Mouse (Mus musculus) embryonic facial prominence, embryonic 15.5 days (tissue): Measurements from ENCODE around the gene Slc25a43. TPM values are rescaled to one million over a fixed set of nuclear protein-coding genes. Genes with fewer than 3 reads are reported as not detected.

Experiments
- ATAC-seq: fragments of 200-750 bp; cut with Nextera tagmentation; 2 replicates; pipeline ENCODE4 v1.8.0; 2017; ENCODE audit warnings: low read depth, moderate TSS enrichment; ENCODE audit not compliant: insufficient number of reproducible peaks, low FRiP score, low TSS enrichment
- H3K27ac ChIP-seq: fragments of 300-500 bp; sonication (generic); replicated peaks from 2 replicates; pipeline ENCODE4 v1.5.1; 2015; ENCODE audit warnings: mild to moderate bottlenecking, inconsistent platforms
- H3K27me3 ChIP-seq: fragments of 300-500 bp; sonication (generic); 2 replicates; pipeline ENCODE4 v1.6.1; 2015; ENCODE audit warnings: inconsistent platforms
- H3K36me3 ChIP-seq: fragments of 300-500 bp; sonication (generic); 2 replicates; pipeline ENCODE4 v1.6.1; 2015; ENCODE audit warnings: mild to moderate bottlenecking, inconsistent platforms
- H3K4me1 ChIP-seq: fragments of 300-500 bp; sonication (generic); 2 replicates; pipeline ENCODE4 v1.6.1; 2015; ENCODE audit warnings: inconsistent platforms
- H3K4me2 ChIP-seq: fragments of 300-500 bp; sonication (generic); replicated peaks from 2 replicates; pipeline ENCODE4 v1.6.1; 2015; ENCODE audit warnings: mild to moderate bottlenecking, inconsistent platforms
- H3K4me3 ChIP-seq: fragments of 300-500 bp; sonication (generic); replicated peaks from 2 replicates; pipeline ENCODE4 v1.5.1; 2015; ENCODE audit warnings: mild to moderate bottlenecking, inconsistent platforms
- H3K9ac ChIP-seq: fragments of 300-500 bp; sonication (generic); 2 replicates; pipeline ENCODE4 v1.6.1; 2015; ENCODE audit warnings: inconsistent platforms
- H3K9me3 ChIP-seq: fragments of 300-500 bp; sonication (generic); replicated peaks from 2 replicates; pipeline ENCODE4 v1.6.1; 2016; ENCODE audit warnings: inconsistent platforms
- WGBS: fragments of 180-500 bp; shearing (Covaris S2); methylation state at CpG from one replicate; pipeline ENCODE4 v1.1.7; 2015; 5-methylcytosine and 5-hydroxymethylcytosine counted together
- polyA plus RNA-seq: library from polyadenylated mRNA; unstranded; fragments of >200 nt; fragmentation: Nextera tagmentation; extraction: Ambion mirVana; gene quantifications from 2 replicates; pipeline ENCODE4 v1.2.1, GENCODE M21; 2015

The Slc25a43 gene
- 2.0 and 3.1 TPM in 2 replicates for polyA plus RNA-seq

DNA sequence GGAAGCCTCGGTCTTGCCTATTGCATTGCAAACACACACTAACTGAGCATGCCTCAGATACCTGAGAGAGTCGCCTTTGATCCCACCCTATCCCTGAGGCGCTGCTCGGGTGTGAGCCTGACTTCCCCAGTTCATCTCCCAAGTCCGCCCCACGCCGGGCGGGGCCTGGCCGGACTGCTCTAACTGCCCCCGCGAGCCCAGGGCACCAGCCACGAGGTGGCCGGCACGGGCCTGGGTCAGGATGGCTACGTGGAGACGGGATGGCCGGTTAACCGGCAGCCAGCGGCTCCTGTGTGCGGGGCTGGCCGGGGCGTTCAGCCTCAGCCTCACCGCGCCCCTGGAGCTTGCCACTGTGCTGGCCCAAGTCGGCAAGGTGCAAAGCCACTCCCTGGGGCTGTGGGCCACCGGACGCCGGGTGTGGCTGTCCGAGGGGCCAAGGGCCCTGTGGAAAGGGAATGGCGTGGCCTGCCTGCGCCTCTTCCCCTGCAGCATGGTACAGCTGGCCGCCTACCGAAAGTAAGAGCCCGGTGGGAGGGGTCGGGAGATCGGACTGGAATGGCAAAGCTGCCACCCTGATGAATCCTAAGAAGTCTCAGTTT is at the start of gene Slc25a43:
Gene Slc25a43 (plus strand): TSS at position 157 of the 599 bp plus-strand sequence.
- H3K36me3 ChIP-seq = no peaks in the 10 kb centered on the region
- no peaks in the 10 kb centered on the region for H3K9me3 ChIP-seq
- no peak within 1 kb of the TSS for H3K27ac ChIP-seq
- H3K4me1 ChIP-seq = no peaks in the 10 kb centered on the region
- H3K27me3 ChIP-seq = no peaks in the 10 kb centered on the region
- peak within 1 kb of the TSS; percentile 68 for H3K4me2 ChIP-seq
- WGBS = 25% methylated on average over 35 of the region's 36 CpGs
- H3K9ac ChIP-seq = no peak within 1 kb of the TSS
- ATAC-seq = no peak; the same call in 1 of the 2 replicates
- H3K4me3 ChIP-seq = peak within 1 kb of the TSS; percentile 44

DNA sequence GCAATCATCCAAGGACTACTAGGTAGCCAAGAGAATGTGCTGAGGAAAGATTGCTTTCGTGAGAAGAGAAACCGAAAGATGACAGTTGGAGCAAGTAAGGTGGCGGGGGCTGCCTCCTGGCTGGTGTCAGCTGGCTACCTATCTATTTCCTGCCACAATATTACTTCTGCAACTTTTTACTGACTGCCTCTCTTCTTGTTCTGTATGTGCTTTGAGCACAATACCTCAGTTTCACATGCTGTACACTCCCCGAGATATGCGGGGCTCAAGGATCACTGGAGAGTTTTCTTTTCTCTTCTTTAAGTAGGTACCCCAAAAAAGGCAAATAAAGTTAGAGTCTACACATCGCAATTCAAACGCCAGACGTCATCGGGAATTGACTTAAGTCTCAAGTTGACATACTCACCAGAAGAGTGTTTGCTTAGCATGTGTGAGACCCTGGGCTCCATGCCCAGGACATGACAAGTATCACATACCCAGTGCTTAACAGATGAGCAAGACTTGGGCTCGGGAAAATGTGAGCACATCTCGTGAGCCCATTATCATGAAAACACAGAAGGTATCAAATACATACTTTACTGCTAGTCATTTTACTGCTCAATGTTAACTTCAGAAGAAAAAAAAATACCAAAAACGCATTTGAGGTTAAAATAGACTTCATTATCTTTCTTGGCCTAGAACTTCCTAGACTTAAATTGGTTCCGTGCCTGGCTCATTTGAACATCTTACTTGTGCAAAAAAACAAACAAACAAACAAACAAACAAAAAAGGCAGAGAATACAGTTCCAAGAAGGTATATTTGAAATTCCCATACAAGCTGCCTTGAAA is 3.1 kb upstream of the Slc25a43 start:
- Histone ChIP-seq H3K4me3 (no peak overlapping the region), H3K27ac (no peak overlapping the region), H3K27me3 (no peaks in the 10 kb centered on the region), H3K4me2 (no peak overlapping the region), H3K9ac (no peak overlapping the region), H3K9me3 (no peaks in the 10 kb centered on the region), H3K36me3 (no peaks in the 10 kb centered on the region), H3K4me1 (no peaks in the 10 kb centered on the region)
- 83% methylated on average over 13 of the region's 13 CpGs for WGBS
- no peak for ATAC-seq

DNA sequence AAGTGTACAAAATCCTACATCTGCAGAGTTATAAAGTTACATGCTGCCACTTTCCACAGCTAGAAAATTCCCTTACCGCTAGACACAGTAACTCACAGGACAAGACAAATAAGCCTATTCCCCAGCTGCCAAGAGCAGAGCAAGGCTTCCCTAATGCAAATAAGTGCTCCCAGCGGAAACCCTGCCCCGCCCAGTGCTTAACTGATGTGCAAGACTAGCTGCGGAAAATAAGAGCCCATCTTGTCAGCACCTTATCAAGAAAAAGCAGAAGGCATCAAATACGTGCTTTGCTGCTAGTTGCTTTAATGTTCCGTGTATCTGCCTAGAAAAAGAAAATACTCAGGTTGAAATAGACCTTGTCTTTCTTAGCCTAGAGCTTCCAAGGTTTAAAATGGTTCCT is 2.2 kb upstream of the Slc25a43 start:
- no peak overlapping the region for H3K27ac ChIP-seq
- H3K27me3 ChIP-seq = no peaks in the 10 kb centered on the region
- 30% methylated on average over 6 of the region's 6 CpGs for WGBS
- no peaks in the 10 kb centered on the region for H3K9me3 ChIP-seq
- no peaks in the 10 kb centered on the region for H3K36me3 ChIP-seq
- no peak for ATAC-seq
- no peak overlapping the region for H3K4me3 ChIP-seq
- no peak overlapping the region for H3K9ac ChIP-seq
- H3K4me1 ChIP-seq = no peaks in the 10 kb centered on the region
- H3K4me2 ChIP-seq = no peak overlapping the region

DNA sequence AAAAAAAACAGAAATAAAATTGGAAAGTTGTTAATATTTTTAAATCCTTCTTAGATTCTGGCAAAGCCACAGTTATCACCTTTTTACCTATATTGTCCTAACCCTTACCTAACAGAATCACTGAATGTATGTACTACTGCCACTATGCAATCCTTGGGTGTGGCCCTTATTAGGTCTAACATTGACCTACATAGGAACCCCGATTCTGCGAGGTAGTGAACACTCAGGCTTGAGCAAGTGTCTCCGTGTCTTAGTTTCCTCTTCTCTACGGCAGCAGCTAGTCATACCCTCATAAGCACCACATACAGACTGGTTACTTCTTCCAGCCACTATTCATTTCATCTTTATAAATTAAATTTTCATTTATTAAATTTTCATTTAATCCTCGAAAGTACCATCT is 715 bp upstream of the Slc25a43 start:
- H3K4me1 ChIP-seq = no peaks in the 10 kb centered on the region
- no peak overlapping the region for H3K27ac ChIP-seq
- ATAC-seq = no peak
- H3K4me2 ChIP-seq = no peak overlapping the region
- no peak overlapping the region for H3K9ac ChIP-seq
- H3K9me3 ChIP-seq = no peaks in the 10 kb centered on the region
- no peaks in the 10 kb centered on the region for H3K36me3 ChIP-seq
- WGBS = 92% methylated on average over 5 of the region's 5 CpGs
- H3K27me3 ChIP-seq = no peaks in the 10 kb centered on the region
- H3K4me3 ChIP-seq = no peak overlapping the region

DNA sequence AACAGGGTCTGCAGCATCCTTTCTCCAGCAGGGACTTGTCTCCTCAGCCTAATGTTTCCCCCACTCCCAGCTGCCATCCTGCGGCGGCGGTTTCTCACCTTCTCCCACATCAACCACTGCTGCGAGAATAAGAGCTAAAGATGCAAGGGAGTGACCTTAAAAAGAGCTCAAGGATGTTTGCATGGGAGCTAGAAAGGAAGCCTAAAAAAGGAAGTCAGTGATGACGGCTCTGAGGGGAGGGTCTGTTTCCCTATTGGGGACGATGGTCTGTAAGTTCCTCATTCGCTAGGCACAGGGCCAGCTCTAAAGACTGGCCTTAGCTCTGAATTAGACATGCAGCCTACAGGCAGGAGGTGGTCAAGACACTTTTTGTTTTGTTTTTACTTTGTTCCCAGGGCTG is 1.3 kb downstream of the Slc25a43 start:
- ATAC-seq = no peak
- no peak overlapping the region for H3K4me3 ChIP-seq
- 63% methylated on average over 7 of the region's 7 CpGs for WGBS
- no peaks in the 10 kb centered on the region for H3K4me1 ChIP-seq
- no peak overlapping the region for H3K4me2 ChIP-seq
- H3K9ac ChIP-seq = no peak overlapping the region
- H3K27me3 ChIP-seq = no peaks in the 10 kb centered on the region
- H3K27ac ChIP-seq = no peak overlapping the region
- no peaks in the 10 kb centered on the region for H3K9me3 ChIP-seq
- no peaks in the 10 kb centered on the region for H3K36me3 ChIP-seq

GRCm38 (mm10) chrX:36745333-36745732 is 1.9 kb downstream of the Slc25a43 start:
- Histone ChIP-seq H3K36me3 (no peaks in the 10 kb centered on the region), H3K4me2 (no peak overlapping the region), H3K4me3 (no peak overlapping the region), H3K4me1 (no peaks in the 10 kb centered on the region), H3K27ac (no peak overlapping the region), H3K27me3 (no peaks in the 10 kb centered on the region), H3K9me3 (no peaks in the 10 kb centered on the region), H3K9ac (no peak overlapping the region)
- ATAC-seq = no peak
- 84% methylated on average over 7 of the region's 7 CpGs for WGBS

DNA sequence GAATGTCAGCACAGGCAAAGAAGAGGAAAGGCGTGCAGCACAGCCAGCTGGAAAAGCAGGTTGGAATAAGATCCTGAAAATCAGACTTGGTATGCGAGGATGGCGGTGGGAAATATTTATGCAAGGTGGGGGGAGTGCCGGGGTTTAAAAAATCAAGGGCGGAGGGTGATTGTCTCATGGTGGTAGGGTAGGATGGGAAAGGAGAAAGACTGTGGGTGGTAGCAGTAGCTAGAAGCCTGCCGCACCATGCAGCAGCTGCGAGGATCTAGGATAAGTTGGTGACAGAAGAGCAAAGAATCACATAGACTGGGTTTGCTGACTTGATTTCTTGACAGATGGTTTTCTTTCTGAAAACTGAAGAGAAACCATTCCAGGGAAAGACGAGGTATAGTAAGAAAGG is 3.3 kb downstream of the Slc25a43 start:
- H3K4me1 ChIP-seq = no peaks in the 10 kb centered on the region
- no peaks in the 10 kb centered on the region for H3K9me3 ChIP-seq
- WGBS = 60% methylated on average over 8 of the region's 8 CpGs
- no peak overlapping the region for H3K4me3 ChIP-seq
- no peak for ATAC-seq
- H3K4me2 ChIP-seq = no peak overlapping the region
- H3K9ac ChIP-seq = no peak overlapping the region
- no peaks in the 10 kb centered on the region for H3K27me3 ChIP-seq
- H3K27ac ChIP-seq = no peak overlapping the region
- H3K36me3 ChIP-seq = no peaks in the 10 kb centered on the region

DNA sequence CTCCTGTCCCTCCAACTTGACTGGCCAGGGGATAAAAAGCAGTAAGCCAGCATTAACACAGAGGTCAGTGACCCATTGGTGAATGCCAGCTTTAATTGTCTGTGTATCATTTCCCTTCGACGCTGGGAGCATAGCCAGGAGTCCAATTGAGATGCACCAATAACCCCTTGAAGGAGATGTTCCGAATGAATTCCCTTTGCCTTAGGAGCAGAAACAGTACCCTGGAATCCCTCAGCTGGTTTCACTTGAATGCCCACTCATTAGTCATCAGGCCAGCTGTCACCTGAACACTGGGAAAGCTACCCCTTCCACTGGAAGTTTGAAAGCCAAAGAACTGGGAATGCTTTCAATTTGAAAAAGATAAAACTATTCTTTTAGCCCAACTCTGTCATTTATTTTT is 5.1 kb downstream of the Slc25a43 start:
- 54% methylated on average over 3 of the region's 3 CpGs for WGBS
- H3K36me3 ChIP-seq = no peaks in the 10 kb centered on the region

GRCm38 (mm10) chrX:36749281-36749785 is 5.9 kb downstream of the Slc25a43 start:
- no peak for ATAC-seq
- no peaks in the 10 kb centered on the region for H3K36me3 ChIP-seq
- no peaks in the 10 kb centered on the region for H3K4me1 ChIP-seq
- no peak overlapping the region for H3K4me2 ChIP-seq
- H3K27ac ChIP-seq = no peak overlapping the region
- H3K9ac ChIP-seq = no peak overlapping the region
- H3K27me3 ChIP-seq = no peaks in the 10 kb centered on the region
- no peak overlapping the region for H3K4me3 ChIP-seq
- no peaks in the 10 kb centered on the region for H3K9me3 ChIP-seq
- 56% methylated on average over 6 of the region's 6 CpGs for WGBS

More for the DNA sequence above, 5.1 kb downstream of the Slc25a43 start:
- H3K4me1 ChIP-seq = no peaks in the 10 kb centered on the region
- no peaks in the 10 kb centered on the region for H3K27me3 ChIP-seq
- H3K9ac ChIP-seq = no peak overlapping the region
- H3K27ac ChIP-seq = no peak overlapping the region
- no peak for ATAC-seq
- no peak overlapping the region for H3K4me3 ChIP-seq
- H3K4me2 ChIP-seq = no peak overlapping the region
- H3K9me3 ChIP-seq = no peaks in the 10 kb centered on the region

- Histone ChIP-seq H3K9ac (no peak overlapping the region), H3K4me3 (no peak overlapping the region), H3K9me3 (no peaks in the 10 kb centered on the region), H3K27ac (no peak overlapping the region), H3K27me3 (no peaks in the 10 kb centered on the region), H3K4me1 (no peaks in the 10 kb centered on the region), H3K36me3 (no peaks in the 10 kb centered on the region), H3K4me2 (no peak overlapping the region)
- no peak for ATAC-seq
- 67% methylated on average over 1 of the region's 1 CpGs for WGBS
These were observed 7.1 kb downstream of the Slc25a43 start for GRCm38 (mm10) chrX:36750591-36750990.

DNA sequence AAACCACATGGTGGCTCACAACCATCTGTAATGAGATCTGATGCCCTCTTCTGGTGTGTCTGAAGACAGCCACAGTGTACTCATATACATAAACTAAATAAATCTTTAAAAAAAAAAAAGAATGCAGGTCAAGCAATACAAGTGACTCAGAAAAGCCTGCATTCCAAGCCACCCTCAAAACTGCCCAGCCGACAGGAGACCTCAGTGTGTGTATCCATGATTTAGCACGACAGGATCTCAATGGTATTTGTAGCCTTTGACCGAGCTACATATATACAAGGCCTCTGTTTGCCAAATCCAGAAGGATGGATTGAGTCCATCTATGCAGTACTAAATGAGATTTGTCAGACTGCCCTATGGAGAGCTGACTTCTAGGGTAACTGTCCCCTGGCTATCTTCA is 9.1 kb downstream of the Slc25a43 start:
- 90% methylated on average over 3 of the region's 3 CpGs for whole genome bisulfite sequencing
- H3K9me3 ChIP-seq = no peaks in the 10 kb centered on the region
- no peaks in the 10 kb centered on the region for H3K4me1 ChIP-seq
- H3K4me2 ChIP-seq = no peak overlapping the region
- H3K36me3 ChIP-seq = no peaks in the 10 kb centered on the region
- H3K4me3 ChIP-seq = no peak overlapping the region
- H3K27ac ChIP-seq = no peak overlapping the region
- no peak overlapping the region for H3K9ac ChIP-seq
- H3K27me3 ChIP-seq = no peaks in the 10 kb centered on the region
- no peak for ATAC-seq
